Mouse (Mus musculus) urinary bladder, adult 18-20 months (tissue): ENCODE measurements at regions not wholly inside any gene's neighbourhood (a gene's known extent, or its start where the extent isn't known, plus 50 kb on each side); places are given as distances from the start of the nearest gene placed in this dataset.

ENCODE experiments used
- DNase-seq, 2 experiments: peaks; one replicate each; pipeline ENCODE4 v3.0.0; 2022; ENCODE audit warnings: low spot score in 2 of 2, mixed read lengths in 2 of 2

- DNase-seq: no peak
Observed at GRCm38 (mm10) chr9:69662394-69662793, 98.3 kb downstream of the Foxb1 start.

- DNase-seq: no peak
Observed at GRCm38 (mm10) chr9:69658276-69658675, 102.5 kb downstream of the Foxb1 start.

- DNase-seq: no peak
Observed at GRCm38 (mm10) chr9:69656053-69656452, 104.7 kb downstream of the Foxb1 start.

GRCm38 (mm10) chr9:69652106-69652505, 108.6 kb downstream of the Foxb1 start:
- no peak for DNase-seq

- no peak for DNase-seq
Observed at GRCm38 (mm10) chr9:69651608-69652007, 109.1 kb downstream of the Foxb1 start.

GRCm38 (mm10) chr9:69642591-69642990, 118.1 kb downstream of the Foxb1 start:
- DNase-seq: no peak

- DNase-seq: peak; percentile 29 to 48
Observed at GRCm38 (mm10) chr9:69623312-69623711, 137.4 kb downstream of the Foxb1 start.

GRCm38 (mm10) chr9:69621006-69621405, 139.7 kb downstream of the Foxb1 start:
- DNase-seq: no peak

GRCm38 (mm10) chr9:69617328-69617727, 143.4 kb downstream of the Foxb1 start:
- DNase-seq: no peak

GRCm38 (mm10) chr9:69597472-69597871, 144.1 kb downstream of the Anxa2 start:
- no peak for DNase-seq

GRCm38 (mm10) chr9:69592329-69593062, 139.1 kb downstream of the Anxa2 start:
- DNase-seq: no peak

- no peak for DNase-seq
Observed at GRCm38 (mm10) chr9:69588846-69589245, 135.4 kb downstream of the Anxa2 start.

- no peak for DNase-seq
Observed at GRCm38 (mm10) chr9:69587096-69587495, 133.7 kb downstream of the Anxa2 start.

GRCm38 (mm10) chr9:69581236-69581635, 127.8 kb downstream of the Anxa2 start:
- no peak for DNase-seq

GRCm38 (mm10) chr9:69577661-69578405, 124.4 kb downstream of the Anxa2 start:
- DNase-seq: no peak

- no peak for DNase-seq
Observed at GRCm38 (mm10) chr9:69575386-69575785, 122.0 kb downstream of the Anxa2 start.

- DNase-seq: no peak
Observed at GRCm38 (mm10) chr9:69568631-69569230, 115.3 kb downstream of the Anxa2 start.

GRCm38 (mm10) chr9:69568222-69568621, 114.8 kb downstream of the Anxa2 start:
- no peak for DNase-seq

GRCm38 (mm10) chr9:69566996-69567395, 113.6 kb downstream of the Anxa2 start:
- no peak for DNase-seq

- DNase-seq: no peak
Observed at GRCm38 (mm10) chr9:69543241-69543640, 89.8 kb downstream of the Anxa2 start.
